In the genomic region with DNA sequence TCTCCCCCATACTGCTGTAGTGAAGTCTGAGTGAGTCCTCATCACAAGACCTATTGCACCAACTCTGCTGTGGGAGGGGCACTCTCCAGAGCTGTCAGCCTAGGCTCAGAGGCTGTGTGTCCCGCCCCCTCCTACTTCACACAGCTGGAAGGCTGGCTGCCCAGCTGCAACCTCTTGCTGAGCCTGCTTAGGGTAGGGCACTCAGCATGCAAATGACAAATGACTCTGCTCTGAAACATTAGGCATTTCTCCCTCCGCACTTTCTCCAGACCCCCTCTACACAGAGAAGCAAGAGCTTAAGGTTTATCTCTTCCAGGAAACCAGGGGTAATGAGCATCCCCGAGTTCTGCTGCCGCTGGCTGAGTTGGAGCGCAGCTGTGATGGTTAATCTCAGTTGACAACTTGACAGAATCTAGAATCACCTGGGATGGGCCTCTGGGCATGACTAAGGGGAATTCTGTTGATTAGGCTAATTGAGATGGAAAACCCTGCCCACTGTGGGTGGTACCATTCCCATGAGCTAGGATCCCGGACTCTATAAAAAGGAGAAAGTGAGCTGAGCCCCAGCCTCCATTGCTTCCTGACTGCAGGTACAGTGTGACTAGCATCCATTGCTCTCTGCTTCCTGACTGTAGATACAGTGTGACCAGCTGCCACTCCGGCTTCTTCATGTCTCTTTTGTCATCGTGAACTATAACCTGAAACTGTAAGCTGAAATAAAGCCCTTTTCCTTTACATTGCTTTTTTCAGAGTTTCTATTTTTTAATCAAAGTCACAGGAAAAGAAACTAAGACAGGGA, we compare ENCODE assay signal across 8 mouse cellular contexts.
A peak's percentile ranks its signal among the peaks of the same experiment; 100 is the strongest.
DNase-seq lines count a peak whose midpoint lies in the region; ATAC-seq and TF ChIP-seq lines count a peak whose summit lies in the region.

No protein-coding gene starts in this region.

- TF ChIP-seq POLR2A in bone marrow macrophage, adult 2 months (IDR thresholded peaks at IDR 0.05; ENCODE audit: borderline replicate concordance, low read depth, low read length): no peak

- no peak overlapping the region for H3K4me2 ChIP-seq in midbrain, embryonic 11.5 days
- H3K4me2 ChIP-seq in midbrain, postnatal 0 days (ENCODE audit: low read depth, low read length, poor library complexity, severe bottlenecking): no peak overlapping the region
- H3K4me2 ChIP-seq in limb, embryonic 15.5 days: no peak overlapping the region
- H3K4me2 ChIP-seq in neural tube, embryonic 14.5 days (ENCODE audit: low read depth, low read length): no peak overlapping the region

- H3K9ac ChIP-seq in midbrain, embryonic 11.5 days (ENCODE audit: low read length): no peak overlapping the region
- no peak overlapping the region for H3K9ac ChIP-seq in midbrain, postnatal 0 days (replicated peaks; ENCODE audit: low read length, poor library complexity, severe bottlenecking)
- H3K9ac ChIP-seq in limb, embryonic 15.5 days: no peak overlapping the region
- no peak overlapping the region for H3K9ac ChIP-seq in neural tube, embryonic 14.5 days (replicated peaks; ENCODE audit: low read depth, low read length)

- H3K36me3 ChIP-seq in midbrain, embryonic 11.5 days (ENCODE audit: control insufficient read depth, insufficient read depth, low read length): no peaks in the 10 kb centered on the region
- no peaks in the 10 kb centered on the region for H3K36me3 ChIP-seq in midbrain, postnatal 0 days (ENCODE audit: insufficient read depth, low read length)
- H3K36me3 ChIP-seq in limb, embryonic 15.5 days: no peaks in the 10 kb centered on the region
- no peaks in the 10 kb centered on the region for H3K36me3 ChIP-seq in neural tube, embryonic 14.5 days (ENCODE audit: control insufficient read depth, insufficient read depth, low read length)

- no peak for DNase-seq in midbrain, embryonic 11.5 days (ENCODE audit: low spot score, missing footprints)
- DNase-seq in midbrain, postnatal 0 days (ENCODE audit: low spot score): no peak
- peak; percentile 64 for DNase-seq in gastrocnemius, adult 18-20 months (ENCODE audit: low spot score)
- no peak for DNase-seq in layer of hippocampus, postnatal 14 days (ENCODE audit: low spot score in 2 of 2)
- DNase-seq in frontal cortex, postnatal 25 days (ENCODE audit: low spot score in 2 of 2): no peak

- no peak overlapping the region for H3K4me3 ChIP-seq in midbrain, embryonic 11.5 days (ENCODE audit: low read depth, low read length)
- H3K4me3 ChIP-seq in midbrain, postnatal 0 days (ENCODE audit: low read depth, low read length): no peak overlapping the region
- H3K4me3 ChIP-seq in bone marrow macrophage, adult 2 months (ENCODE audit: insufficient read depth, low read length): no peak overlapping the region
- H3K4me3 ChIP-seq in limb, embryonic 15.5 days: no peak overlapping the region
- no peak overlapping the region for H3K4me3 ChIP-seq in neural tube, embryonic 14.5 days (ENCODE audit: low read depth, low read length)

- H3K27me3 ChIP-seq in midbrain, embryonic 11.5 days (ENCODE audit: control insufficient read depth, insufficient read depth, low read length): no peaks in the 10 kb centered on the region
- H3K27me3 ChIP-seq in midbrain, postnatal 0 days (ENCODE audit: insufficient read depth, low read length): no peaks in the 10 kb centered on the region
- 0 out of 2 replicates have a peak, but pooled peaks cover 8% of the 10 kb centered on the region for H3K27me3 ChIP-seq in limb, embryonic 15.5 days
- H3K27me3 ChIP-seq in neural tube, embryonic 14.5 days (ENCODE audit: control insufficient read depth, insufficient read depth, low read length): peaks cover 7% of the 10 kb centered on the region; the same call in 1 of the 2 replicates

- H3K27ac ChIP-seq in midbrain, embryonic 11.5 days (ENCODE audit: low read depth, low read length): no peak overlapping the region
- no peak overlapping the region for H3K27ac ChIP-seq in midbrain, postnatal 0 days (ENCODE audit: low read depth, low read length)
- peak overlapping the region; percentile 97 for H3K27ac ChIP-seq in bone marrow macrophage, adult 2 months (ENCODE audit: insufficient read depth, low read depth, low read length)
- no peak overlapping the region for H3K27ac ChIP-seq in limb, embryonic 15.5 days
- H3K27ac ChIP-seq in neural tube, embryonic 14.5 days (ENCODE audit: low read depth, low read length): no peak overlapping the region

- no peaks in the 10 kb centered on the region for H3K9me3 ChIP-seq in midbrain, embryonic 11.5 days (ENCODE audit: control insufficient read depth, low read length)
- H3K9me3 ChIP-seq in midbrain, postnatal 0 days (ENCODE audit: low read length): no peaks in the 10 kb centered on the region
- H3K9me3 ChIP-seq in limb, embryonic 15.5 days: no peaks in the 10 kb centered on the region
- H3K9me3 ChIP-seq in neural tube, embryonic 14.5 days (ENCODE audit: control insufficient read depth, low read length): no peaks in the 10 kb centered on the region

- ATAC-seq in midbrain, embryonic 11.5 days (ENCODE audit: low FRiP score): peak; percentile 40; the same call in 1 of the 2 replicates
- ATAC-seq in midbrain, postnatal 0 days (ENCODE audit: low FRiP score): no peak
- peak; percentile 66; the same call in 1 of the 2 replicates for ATAC-seq in limb, embryonic 15.5 days (ENCODE audit: insufficient number of reproducible peaks, low FRiP score, low TSS enrichment, low read depth)
- ATAC-seq in neural tube, embryonic 14.5 days (ENCODE audit: low read depth): 0 out of 2 replicates have a peak, but pooled peaks have one; percentile 29

- H3K4me1 ChIP-seq in midbrain, embryonic 11.5 days (ENCODE audit: control insufficient read depth, insufficient read depth, low read length): peaks cover 11% of the 10 kb centered on the region
- peaks cover 6% of the 10 kb centered on the region; the same call in 1 of the 2 replicates for H3K4me1 ChIP-seq in midbrain, postnatal 0 days (ENCODE audit: insufficient read depth, low read length)
- H3K4me1 ChIP-seq in bone marrow macrophage, adult 2 months (ENCODE audit: control insufficient read depth, insufficient read depth, low read length): peaks cover 55% of the 10 kb centered on the region
- peaks cover 5% of the 10 kb centered on the region; the same call in 1 of the 2 replicates for H3K4me1 ChIP-seq in limb, embryonic 15.5 days
- peaks cover 8% of the 10 kb centered on the region; the same call in 1 of the 2 replicates for H3K4me1 ChIP-seq in neural tube, embryonic 14.5 days (ENCODE audit: control insufficient read depth, insufficient read depth, low read length)

- no peak for TF ChIP-seq CTCF in midbrain, postnatal 0 days (IDR thresholded peaks at IDR 0.05)
- TF ChIP-seq CTCF in bone marrow macrophage, adult 2 months (IDR thresholded peaks at IDR 0.05; ENCODE audit: low read depth, low read length): no peak

- 22% methylated on average over 8 of the region's 8 CpGs for WGBS in midbrain, embryonic 11.5 days
- WGBS in midbrain, postnatal 0 days: 41% methylated on average over 8 of the region's 8 CpGs
- 29% methylated on average over 8 of the region's 8 CpGs for WGBS in limb, embryonic 15.5 days
- 33% methylated on average over 8 of the region's 8 CpGs for WGBS in neural tube, embryonic 14.5 days
